Mouse (Mus musculus) adipocyte (in vitro differentiated cells): Measurements from ENCODE around the gene Pdlim3.
A peak's percentile ranks its signal among the peaks of the same experiment; 100 is the strongest.
"Not testable (repeated sequence)": the region's sequence is repeated elsewhere in the genome, so short reads cannot be mapped to it uniquely, and the experiment has no call there.

Source experiments
- DNase-seq: peaks from one replicate; pipeline ENCODE4 v3.0.0-alpha.2; 2016; ENCODE audit warnings: low spot score

Pdlim3 gene

GRCm38 (mm10) chr8:45885202-45885685 is at the start of gene Pdlim3:
TSS of gene Pdlim3 (plus strand) at chr8:45885461.
- no peak for DNase-seq

- DNase-seq: no peak
Observed at GRCm38 (mm10) chr8:45843306-45843705, 42.0 kb upstream of the Pdlim3 start.

GRCm38 (mm10) chr8:45844097-45844885 is 41.0 kb upstream of the Pdlim3 start:
- DNase-seq: no peak

GRCm38 (mm10) chr8:45844911-45845481 is 40.3 kb upstream of the Pdlim3 start:
- DNase-seq: no peak

GRCm38 (mm10) chr8:45845906-45846305 is 39.4 kb upstream of the Pdlim3 start:
- no peak for DNase-seq

GRCm38 (mm10) chr8:45855118-45855517 is 30.1 kb upstream of the Pdlim3 start:
- DNase-seq: no peak

- DNase-seq: no peak
Observed at GRCm38 (mm10) chr8:45857734-45858133, 27.5 kb upstream of the Pdlim3 start.

GRCm38 (mm10) chr8:45858391-45858790 is 26.9 kb upstream of the Pdlim3 start:
- DNase-seq: no peak

GRCm38 (mm10) chr8:45871587-45871986 is 13.7 kb upstream of the Pdlim3 start:
- not testable (repeated sequence) for DNase-seq

GRCm38 (mm10) chr8:45872077-45872476 is 13.2 kb upstream of the Pdlim3 start:
- DNase-seq: no peak

GRCm38 (mm10) chr8:45874945-45875626 is 10.2 kb upstream of the Pdlim3 start:
- peak; percentile 79 for DNase-seq

GRCm38 (mm10) chr8:45876397-45876796 is 8.9 kb upstream of the Pdlim3 start:
- no peak for DNase-seq

GRCm38 (mm10) chr8:45877680-45878079 is 7.6 kb upstream of the Pdlim3 start:
- no peak for DNase-seq

- no peak for DNase-seq
Observed at GRCm38 (mm10) chr8:45880457-45880856, 4.8 kb upstream of the Pdlim3 start.

- no peak for DNase-seq
Observed at GRCm38 (mm10) chr8:45881726-45882125, 3.5 kb upstream of the Pdlim3 start.

- DNase-seq: no peak
Observed at GRCm38 (mm10) chr8:45883793-45884192, 1.5 kb upstream of the Pdlim3 start.

- no peak for DNase-seq
Observed at GRCm38 (mm10) chr8:45884552-45884951, 709 bp upstream of the Pdlim3 start.

- no peak for DNase-seq
Observed at GRCm38 (mm10) chr8:45885775-45886174, 514 bp downstream of the Pdlim3 start.

- no peak for DNase-seq
Observed at GRCm38 (mm10) chr8:45889737-45890136, 4.5 kb downstream of the Pdlim3 start.

GRCm38 (mm10) chr8:45896590-45896989 is 11.3 kb downstream of the Pdlim3 start:
- DNase-seq: no peak

GRCm38 (mm10) chr8:45899783-45900182 is 14.5 kb downstream of the Pdlim3 start:
- no peak for DNase-seq

GRCm38 (mm10) chr8:45901626-45902025 is 16.4 kb downstream of the Pdlim3 start:
- DNase-seq: no peak

- no peak for DNase-seq
Observed at GRCm38 (mm10) chr8:45903659-45904058, 18.4 kb downstream of the Pdlim3 start.
